Mouse (Mus musculus): ENCODE results near the gene Hectd4.

DNA sequence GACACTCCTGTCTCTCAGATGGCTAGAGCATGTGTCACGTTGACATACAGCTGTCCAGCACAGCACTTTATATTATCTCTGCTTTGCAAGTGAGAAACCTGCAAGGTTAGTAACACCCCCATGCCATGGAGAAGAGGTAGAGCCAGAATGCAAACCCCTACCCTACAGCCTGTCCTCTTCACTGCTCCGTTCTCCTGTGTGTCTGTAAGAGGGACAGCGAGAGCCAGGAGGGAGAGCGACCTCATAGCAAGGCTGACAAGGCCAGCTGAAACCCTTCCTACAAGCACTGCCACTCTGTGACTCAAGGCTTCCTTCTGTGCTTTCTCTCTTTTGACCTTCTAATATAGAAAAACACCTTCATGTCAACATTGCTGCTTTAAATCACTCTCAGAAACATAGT is 60.4 kb downstream of the Hectd4 start:
- no peak for TF ChIP-seq POLR2A (IDR thresholded peaks at IDR 0.05; ENCODE audit: borderline replicate concordance, control insufficient read depth, low read depth, low read length)
- no peak for TF ChIP-seq CTCF (IDR thresholded peaks at IDR 0.05; ENCODE audit: control insufficient read depth, insufficient read depth, low read length)
